Mouse (Mus musculus) neural tube, postnatal 0 days (tissue): ENCODE data around the gene Ing5. TPM values are rescaled to one million over a fixed set of nuclear protein-coding genes. Genes with fewer than 3 reads are reported as not detected.

Experiments used
- polyA plus RNA-seq: library from polyadenylated mRNA; unstranded; fragments of >200 nt; fragmentation: Nextera tagmentation; extraction: Ambion mirVana; gene quantifications from 2 replicates; pipeline ENCODE4 v1.2.1, GENCODE M21; 2015

Gene Ing5
- polyA plus RNA-seq = 6.5 and 6.8 TPM in 2 replicates

GRCm38 (mm10) chr1:93803556-93804507 is at the start of gene Ing5:
Gene Ing5 (plus strand): TSS chr1:93803965.

GRCm38 (mm10) chr1:93754573-93755290 is 49.0 kb upstream of the Ing5 start, which contains the start of gene Thap4:
Gene Thap4 (minus strand): TSS chr1:93754864.

GRCm38 (mm10) chr1:93801741-93802238 is 2.0 kb upstream of the Ing5 start, which contains the start of gene Dtymk:
Gene Dtymk (minus strand): TSS chr1:93801934.

GRCm38 (mm10) chr1:93824609-93825008 is 20.8 kb downstream of the Ing5 start, which contains the start of gene D2hgdh:
Gene D2hgdh (plus strand): TSS chr1:93824909.

GRCm38 (mm10) chr1:93861048-93861447 is 57.3 kb downstream of the Ing5 start, which contains the start of gene Gal3st2:
Gene Gal3st2 (plus strand): TSS chr1:93861306.

Other genes with a start within 250 kb of the Ing5 start
- gene Stk25, start 145.3 kb upstream of the Ing5 start, polyA plus RNA-seq = 269 and 314 TPM in 2 replicates
- 71.9 and 80.7 TPM in 2 replicates for gene Bok, start 118.3 kb upstream of the Ing5 start, polyA plus RNA-seq
- 56.5 and 69.7 TPM in 2 replicates for gene Atg4b, start 52.5 kb upstream of the Ing5 start, polyA plus RNA-seq
- gene Thap4, start 49.1 kb upstream of the Ing5 start, polyA plus RNA-seq = 48.7 and 48.9 TPM in 2 replicates
- 123 TPM in 2 replicates for gene Dtymk, start 2.0 kb upstream of the Ing5 start, polyA plus RNA-seq
- 9.2 and 9.6 TPM in 2 replicates for gene D2hgdh, start 20.9 kb downstream of the Ing5 start, polyA plus RNA-seq
- gene Gal3st2, start 57.3 kb downstream of the Ing5 start, polyA plus RNA-seq = not detected in 2 replicates
- not detected in 2 replicates for gene Gal3st2b, start 114.3 kb downstream of the Ing5 start, polyA plus RNA-seq
- gene Gal3st2c, start 186.5 kb downstream of the Ing5 start, polyA plus RNA-seq = not detected in 2 replicates
- 1.1 and 1.3 TPM in 2 replicates for gene Neu4, start 216.5 kb downstream of the Ing5 start, polyA plus RNA-seq
- not detected in 2 replicates for gene Pdcd1, start 248.6 kb downstream of the Ing5 start, polyA plus RNA-seq